ENCODE assay signal across 18 mouse cellular contexts in the genomic region with DNA sequence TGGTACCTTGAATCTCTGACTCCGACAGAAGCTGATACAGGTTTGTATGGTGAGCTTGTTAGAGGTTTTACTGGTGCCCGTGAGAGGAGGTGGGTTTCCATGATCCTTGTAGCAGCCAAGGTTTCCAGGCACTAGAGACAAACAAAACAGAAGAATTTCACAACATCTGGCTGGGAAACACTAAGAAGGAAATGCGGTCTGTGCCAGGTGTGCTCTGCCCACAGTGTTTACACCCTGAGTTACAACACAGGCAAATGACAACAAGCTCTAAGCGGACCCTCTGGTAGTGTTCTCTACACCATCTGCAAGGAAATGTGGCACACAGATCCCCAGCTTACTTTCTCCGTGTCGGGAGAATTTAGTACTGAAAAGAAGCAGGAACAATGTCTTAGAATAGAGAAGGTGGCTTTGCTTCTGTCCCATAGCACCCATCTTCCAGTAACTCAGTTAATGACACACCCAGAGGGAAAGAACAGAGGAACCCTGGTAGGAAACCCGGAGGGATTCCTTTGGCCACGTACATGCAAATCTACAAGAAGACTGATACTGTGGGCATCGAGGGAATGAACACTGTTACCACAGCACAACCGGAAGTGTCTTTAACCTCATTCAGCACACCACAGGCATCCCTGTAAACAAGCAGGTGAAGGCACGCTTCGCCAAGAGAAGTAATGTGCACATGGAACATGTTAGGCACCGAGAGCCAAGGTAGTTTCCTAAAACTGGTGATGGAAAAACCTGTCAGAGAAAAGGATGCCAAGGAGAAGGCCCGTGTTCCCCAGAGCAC. TPM values are rescaled to one million over a fixed set of nuclear protein-coding genes. Genes with fewer than 3 reads are reported as not detected.
DNase-seq lines count a peak whose midpoint lies in the region; ATAC-seq and TF ChIP-seq lines count a peak whose summit lies in the region.
"Had no signal": no experiment of that assay in that cellular context is flagged by ENCODE, and none has a peak within 500 bp of the region (broad histone marks: within the 10 kb centered on the region; RNA-seq: fewer than 3 reads in every experiment).

No protein-coding gene starts in this region.

- H3K4me2 ChIP-seq in heart, postnatal 0 days (ENCODE audit: low read depth, low read length) = no peak overlapping the region
- H3K4me2 ChIP-seq in hindbrain, embryonic 14.5 days (replicated peaks) = no peak overlapping the region
- H3K4me2 ChIP-seq: forebrain, embryonic 12.5 days; heart, embryonic 15.5 days had no signal

- no peak for TF ChIP-seq CTCF in heart, postnatal 0 days (IDR thresholded peaks at IDR 0.05; ENCODE audit: low read depth)
- no peak for TF ChIP-seq CTCF in thymus, adult 2 months (IDR thresholded peaks at IDR 0.05; ENCODE audit: borderline replicate concordance, control insufficient read depth, extremely low read depth, insufficient read depth, low read length, poor library complexity)

- TF ChIP-seq POLR2A in thymus, adult 2 months (IDR thresholded peaks at IDR 0.05; ENCODE audit: control insufficient read depth, extremely low read depth, insufficient read depth, low read length, poor library complexity) = no peak

- H3K27ac ChIP-seq in heart, postnatal 0 days (ENCODE audit: low read depth) = peak overlapping the region; percentile 28; the same call in 1 of the 2 replicates
- H3K27ac ChIP-seq in thymus, adult 2 months (ENCODE audit: control insufficient read depth, insufficient read depth, low read length) = peak overlapping the region; percentile 94
- H3K27ac ChIP-seq in hindbrain, embryonic 14.5 days = no peak overlapping the region
- H3K27ac ChIP-seq: forebrain, embryonic 12.5 days; heart, embryonic 15.5 days; kidney, postnatal 0 days; layer of hippocampus, adult 2 months; limb, embryonic 10.5 days; liver, embryonic 14.5 days; stomach, postnatal 0 days had no signal

- DNase-seq in heart, postnatal 0 days (ENCODE audit: low spot score) = no peak
- no peak for DNase-seq in heart, adult 9 months (ENCODE audit: low spot score in 2 of 2)
- peak; percentile 48 for DNase-seq in CD4-positive, CD25-positive, alpha-beta regulatory T cell, adult 2 months (ENCODE audit: low read depth, low spot score)
- DNase-seq in thymus, adult 2 months = peak; percentile 31
- no peak for DNase-seq in adrenal gland, adult 8-10 months
- no peak for DNase-seq in ovary, postnatal 36 days (ENCODE audit: low spot score)
- DNase-seq in hindbrain, embryonic 14.5 days (ENCODE audit: low spot score) = no peak
- DNase-seq: heart, adult 11 months had no signal

- WGBS in heart, postnatal 0 days = 75% methylated on average over 14 of the region's 14 CpGs
- WGBS in thymus, adult 2 months = 27% methylated on average over 14 of the region's 14 CpGs
- WGBS in hindbrain, embryonic 14.5 days = 92% methylated on average over 14 of the region's 14 CpGs

- TF ChIP-seq EP300 in heart, postnatal 0 days (IDR thresholded peaks at IDR 0.05; ENCODE audit: low read depth) = no peak

- H3K9ac ChIP-seq in heart, postnatal 0 days (replicated peaks; ENCODE audit: low read depth, low read length) = no peak overlapping the region
- H3K9ac ChIP-seq in hindbrain, embryonic 14.5 days = no peak overlapping the region
- H3K9ac ChIP-seq: forebrain, embryonic 12.5 days; heart, embryonic 15.5 days; liver, embryonic 14.5 days had no signal

- no peaks in the 10 kb centered on the region for H3K4me1 ChIP-seq in heart, postnatal 0 days (ENCODE audit: control insufficient read depth, insufficient read depth)
- peaks cover 38% of the 10 kb centered on the region for H3K4me1 ChIP-seq in thymus, adult 2 months (replicated peaks; ENCODE audit: control insufficient read depth, insufficient read depth, low read length)
- no peaks in the 10 kb centered on the region for H3K4me1 ChIP-seq in hindbrain, embryonic 14.5 days (replicated peaks; ENCODE audit: control insufficient read depth, insufficient read depth, low read length)
- H3K4me1 ChIP-seq: limb, embryonic 10.5 days had no signal

- ATAC-seq in heart, postnatal 0 days (ENCODE audit: insufficient read depth, low read depth) = no peak
- peak; percentile 65 for ATAC-seq in granulocyte monocyte progenitor cell, adult 5-6 weeks (replicated peaks; ENCODE audit: poor library complexity, severe bottlenecking)
- ATAC-seq in hindbrain, embryonic 14.5 days (ENCODE audit: low FRiP score) = no peak
- ATAC-seq: intestine, postnatal 0 days; Patski had no signal

- H3K27me3 ChIP-seq in heart, postnatal 0 days (ENCODE audit: control insufficient read depth, insufficient read depth, low read length) = no peaks in the 10 kb centered on the region
- H3K27me3 ChIP-seq in thymus, adult 2 months (ENCODE audit: control insufficient read depth, insufficient read depth, low read length) = no peaks in the 10 kb centered on the region
- no peaks in the 10 kb centered on the region for H3K27me3 ChIP-seq in hindbrain, embryonic 14.5 days (ENCODE audit: control insufficient read depth, insufficient read depth, low read length)
- H3K27me3 ChIP-seq: forebrain, embryonic 12.5 days; heart, embryonic 15.5 days; Patski had no signal

- H3K4me3 ChIP-seq in heart, postnatal 0 days (ENCODE audit: low read depth, low read length) = no peak overlapping the region
- no peak overlapping the region for H3K4me3 ChIP-seq in thymus, adult 2 months (ENCODE audit: control insufficient read depth, insufficient read depth, low read length)
- no peak overlapping the region for H3K4me3 ChIP-seq in hindbrain, embryonic 14.5 days (replicated peaks; ENCODE audit: low read length)
- H3K4me3 ChIP-seq: forebrain, embryonic 12.5 days; heart, embryonic 15.5 days; layer of hippocampus, adult 2 months; limb, embryonic 10.5 days had no signal

- H3K9me3 ChIP-seq in heart, postnatal 0 days (replicated peaks; ENCODE audit: control insufficient read depth, low read length) = no peaks in the 10 kb centered on the region
- no peaks in the 10 kb centered on the region for H3K9me3 ChIP-seq in hindbrain, embryonic 14.5 days (ENCODE audit: control insufficient read depth, low read length)
- H3K9me3 ChIP-seq: forebrain, embryonic 12.5 days; heart, embryonic 15.5 days; limb, embryonic 10.5 days had no signal

- peaks cover 28% of the 10 kb centered on the region for H3K36me3 ChIP-seq in heart, postnatal 0 days (replicated peaks; ENCODE audit: control insufficient read depth, insufficient read depth, low read length)
- peaks cover 25% of the 10 kb centered on the region for H3K36me3 ChIP-seq in thymus, adult 2 months (ENCODE audit: control insufficient read depth, insufficient read depth, low read length)
- H3K36me3 ChIP-seq in hindbrain, embryonic 14.5 days (replicated peaks; ENCODE audit: control insufficient read depth, insufficient read depth) = no peaks in the 10 kb centered on the region
- H3K36me3 ChIP-seq: forebrain, embryonic 12.5 days; limb, embryonic 10.5 days had no signal

RNA-seq across cellular contexts. Expression of gene Kremen1, which starts 45.8 kb away (rescaled TPM):
- 90.2 and 103 TPM in 2 replicates for total RNA-seq in heart, postnatal 0 days (2014; rRNA removed; ENCODE audit: low replicate concordance)
- polyA plus RNA-seq in heart, postnatal 0 days (2015; fragmentation: Nextera tagmentation; extraction: Ambion mirVana) = 24.3 and 28.5 TPM in 2 replicates
- total RNA-seq in granulocyte monocyte progenitor cell, adult 5-6 weeks (2014; fragmentation: Nextera tagmentation) = 4.1 and 6.8 TPM in 2 replicates
- total RNA-seq in granulocyte monocyte progenitor cell, adult 5-6 weeks (2017) = 1.9 and 2.1 TPM in 2 replicates
- polyA plus RNA-seq in thymus, adult 2 months (2012; rRNA removed) = 170 and 197 TPM in 2 replicates
- total RNA-seq in adrenal gland, adult 8-10 months (2022) = 10 to 100 TPM; 20.9 to 30.7 (median 26.3) TPM
- 3.9 and 5.7 TPM in 2 replicates for polyA plus RNA-seq in hindbrain, embryonic 14.5 days (2014; fragmentation: Nextera tagmentation; extraction: Ambion mirVana)

Comparison
In these comparisons a context has a peak if more than half of its experiments do, and no peak if none do; other contexts are left out.
1. DNase-seq: peak in CD4-positive, CD25-positive, alpha-beta regulatory T cell, adult 2 months (single experiment) and thymus, adult 2 months (single experiment); none in heart, postnatal 0 days (single experiment), heart, adult 9 months (0 of 2), adrenal gland, adult 8-10 months (single experiment), ovary, postnatal 36 days (single experiment) and hindbrain, embryonic 14.5 days (single experiment).